Mouse (Mus musculus) heart, adult 2 months (tissue): ENCODE measurements around the gene Prpf40a.

Source experiments
- CTCF ChIP-seq: fragments of 200-600 bp; IDR thresholded peaks from 2 replicates; pipeline ENCODE4 v1.8.1; 2022; ENCODE audit warnings: antibody characterized with exemption, mild to moderate bottlenecking, moderate library complexity
- EP300 ChIP-seq: fragments of 200-500 bp; IDR thresholded peaks from 2 replicates; pipeline ENCODE4 v1.6.1; 2011; ENCODE audit warnings: low read depth, low read length, control low read depth; ENCODE audit not compliant: insufficient read depth
- POLR2A ChIP-seq: fragments of 200-500 bp; IDR thresholded peaks from 2 replicates; pipeline ENCODE4 v1.6.1; 2011; ENCODE audit warnings: mild to moderate bottlenecking, low read depth, low read length, control low read depth; ENCODE audit not compliant: insufficient read depth

DNA sequence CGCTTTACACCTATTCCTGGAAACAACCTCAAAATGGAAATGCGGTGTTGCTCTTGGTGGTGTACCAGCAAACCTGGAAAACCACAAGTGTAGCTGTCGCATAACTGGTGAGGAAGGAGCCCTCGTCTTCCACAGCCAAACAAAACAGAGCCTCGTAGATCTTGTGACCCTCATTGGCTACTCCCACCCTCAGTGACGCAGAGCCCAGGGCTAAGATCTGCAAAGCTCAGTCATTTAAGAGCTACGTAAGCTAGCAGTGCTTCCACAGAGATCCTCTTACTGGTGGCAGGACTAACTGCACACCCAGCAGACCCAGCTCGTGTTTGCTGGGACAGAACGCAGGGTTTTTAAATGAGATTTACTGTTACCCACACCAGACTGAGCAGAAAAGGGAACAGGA, 96.1 kb downstream of the Prpf40a start:
- TF ChIP-seq CTCF (no peak), POLR2A (no peak), EP300 (no peak)
